Mouse (Mus musculus): ENCODE measurements around the gene Tab1.

Tab1 gene

GRCm38 (mm10) chr15:80202111-80202775 lies 69.3 kb downstream of the Tab1 start:
- DNase-seq (ENCODE audit: low read depth, low spot score): no peak

- DNase-seq (ENCODE audit: low read depth, low spot score): peak; percentile 44
These were observed 70.5 kb downstream of the Tab1 start for GRCm38 (mm10) chr15:80203406-80203805.

- no peak for DNase-seq (ENCODE audit: low read depth, low spot score)
These were observed 73.2 kb downstream of the Tab1 start for GRCm38 (mm10) chr15:80206057-80206565.

GRCm38 (mm10) chr15:80208446-80208845 lies 75.5 kb downstream of the Tab1 start:
- DNase-seq (ENCODE audit: low read depth, low spot score): no peak
